Mouse (Mus musculus) forebrain, embryonic 13.5 days (tissue): ENCODE results near the gene 1700001C02Rik. TPM values are rescaled to one million over a fixed set of nuclear protein-coding genes. Genes with fewer than 3 reads are reported as not detected.
A peak's percentile ranks its signal among the peaks of the same experiment; 100 is the strongest.

Experiments used
- ATAC-seq: fragments of 200-750 bp; cut with Nextera tagmentation; 2 replicates; pipeline ENCODE4 v1.8.0; 2017
- H3K27ac ChIP-seq: fragments of 300-500 bp; sonication (generic); 2 replicates; pipeline ENCODE4 v1.5.1; 2015; ENCODE audit warnings: inconsistent platforms, mild to moderate bottlenecking, moderate library complexity
- H3K27me3 ChIP-seq: fragments of 300-500 bp; sonication (generic); 2 replicates; pipeline ENCODE4 v1.6.1; 2015; ENCODE audit warnings: mild to moderate bottlenecking, inconsistent platforms
- H3K36me3 ChIP-seq: fragments of 300-500 bp; sonication (generic); 2 replicates; pipeline ENCODE4 v1.6.1; 2015; ENCODE audit warnings: mild to moderate bottlenecking, inconsistent platforms; ENCODE audit not compliant: poor library complexity, severe bottlenecking
- H3K4me1 ChIP-seq: fragments of 300-500 bp; sonication (generic); 2 replicates; pipeline ENCODE4 v1.6.1; 2015; ENCODE audit warnings: inconsistent platforms
- H3K4me2 ChIP-seq: fragments of 300-500 bp; sonication (generic); 2 replicates; pipeline ENCODE4 v1.6.1; 2015; ENCODE audit warnings: inconsistent platforms, mild to moderate bottlenecking, moderate library complexity
- H3K4me3 ChIP-seq: fragments of 300-500 bp; sonication (generic); 2 replicates; pipeline ENCODE4 v1.5.1; 2015; ENCODE audit warnings: mild to moderate bottlenecking, inconsistent platforms
- H3K9ac ChIP-seq: fragments of 300-500 bp; sonication (generic); 2 replicates; pipeline ENCODE4 v1.6.1; 2015; ENCODE audit warnings: mild to moderate bottlenecking, inconsistent platforms
- H3K9me3 ChIP-seq: fragments of 300-500 bp; sonication (generic); replicated peaks from 2 replicates; pipeline ENCODE4 v1.6.1; 2016; ENCODE audit warnings: inconsistent platforms
- WGBS: fragments of 180-500 bp; shearing (Covaris S2); methylation state at CpG from one replicate; pipeline ENCODE4 v1.1.7; 2015; 5-methylcytosine and 5-hydroxymethylcytosine counted together
- polyA plus RNA-seq: library from polyadenylated mRNA; unstranded; fragments of >200 nt; fragmentation: Nextera tagmentation; extraction: Ambion mirVana; gene quantifications from 2 replicates; pipeline ENCODE4 v1.2.1, GENCODE M21; 2015

1700001C02Rik gene
- polyA plus RNA-seq, 1 experiment from 2014 or later, result 0.23 TPM

- H3K9ac ChIP-seq, result no peak overlapping the region
- no peak for ATAC-seq
- no peaks in the 10 kb centered on the region for H3K27me3 ChIP-seq
- H3K4me3 ChIP-seq, result no peak overlapping the region
- whole genome bisulfite sequencing, result 92% methylated on average over 8 of the region's 8 CpGs
- no peaks in the 10 kb centered on the region for H3K36me3 ChIP-seq
- no peak overlapping the region for H3K4me2 ChIP-seq
- H3K9me3 ChIP-seq, result no peaks in the 10 kb centered on the region
- no peaks in the 10 kb centered on the region for H3K4me1 ChIP-seq
- H3K27ac ChIP-seq, result no peak overlapping the region
Observed at GRCm38 (mm10) chr5:30496821-30497220, 31.0 kb downstream of the 1700001C02Rik start.

GRCm38 (mm10) chr5:30497299-30497698 is 31.5 kb downstream of the 1700001C02Rik start:
- Histone ChIP-seq H3K9ac (no peak overlapping the region), H3K27me3 (no peaks in the 10 kb centered on the region), H3K36me3 (no peaks in the 10 kb centered on the region), H3K27ac (no peak overlapping the region), H3K9me3 (no peaks in the 10 kb centered on the region), H3K4me1 (no peaks in the 10 kb centered on the region), H3K4me3 (no peak overlapping the region), H3K4me2 (no peak overlapping the region)
- ATAC-seq, result no peak
- 83% methylated on average over 7 of the region's 7 CpGs for WGBS

DNA sequence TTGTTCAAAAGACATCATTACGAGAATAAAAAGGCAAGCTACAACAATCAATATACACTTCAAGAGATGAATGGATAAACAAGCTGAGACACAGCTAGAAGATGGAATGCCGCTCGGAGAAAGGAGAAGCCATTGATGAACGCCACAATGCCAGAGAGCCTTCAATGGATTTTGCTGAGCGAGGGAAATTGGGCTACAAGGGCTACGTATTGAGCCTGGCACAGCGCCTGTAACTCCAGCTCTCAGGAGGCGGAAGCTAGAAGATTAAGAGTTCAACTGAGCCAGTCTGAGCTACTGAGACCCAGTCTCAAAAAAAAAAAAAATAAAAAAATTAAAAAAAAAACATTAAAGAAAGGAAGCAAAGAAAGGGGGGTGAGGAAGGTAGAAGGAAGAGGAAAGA is 47.3 kb downstream of the 1700001C02Rik start:
- H3K4me2 ChIP-seq, result no peak overlapping the region
- H3K9me3 ChIP-seq, result no peaks in the 10 kb centered on the region
- H3K4me3 ChIP-seq, result no peak overlapping the region
- no peaks in the 10 kb centered on the region for H3K36me3 ChIP-seq
- H3K9ac ChIP-seq, result no peak overlapping the region
- H3K27ac ChIP-seq, result no peak overlapping the region; the same call in 1 of the 2 replicates
- 58% methylated on average over 8 of the region's 8 CpGs for WGBS
- no peaks in the 10 kb centered on the region for H3K27me3 ChIP-seq
- no peak for ATAC-seq
- H3K4me1 ChIP-seq, result no peaks in the 10 kb centered on the region

GRCm38 (mm10) chr5:30516376-30516775 is 50.5 kb downstream of the 1700001C02Rik start:
- Histone ChIP-seq H3K4me3 (no peak overlapping the region), H3K36me3 (no peaks in the 10 kb centered on the region), H3K9me3 (no peaks in the 10 kb centered on the region), H3K4me1 (0 out of 2 replicates have a peak, but pooled peaks cover 2% of the 10 kb centered on the region), H3K4me2 (no peak overlapping the region), H3K9ac (no peak overlapping the region), H3K27me3 (no peaks in the 10 kb centered on the region; the same call in 1 of the 2 replicates), H3K27ac (no peak overlapping the region)
- 62% methylated on average over 7 of the region's 7 CpGs for WGBS
- ATAC-seq, result no peak

DNA sequence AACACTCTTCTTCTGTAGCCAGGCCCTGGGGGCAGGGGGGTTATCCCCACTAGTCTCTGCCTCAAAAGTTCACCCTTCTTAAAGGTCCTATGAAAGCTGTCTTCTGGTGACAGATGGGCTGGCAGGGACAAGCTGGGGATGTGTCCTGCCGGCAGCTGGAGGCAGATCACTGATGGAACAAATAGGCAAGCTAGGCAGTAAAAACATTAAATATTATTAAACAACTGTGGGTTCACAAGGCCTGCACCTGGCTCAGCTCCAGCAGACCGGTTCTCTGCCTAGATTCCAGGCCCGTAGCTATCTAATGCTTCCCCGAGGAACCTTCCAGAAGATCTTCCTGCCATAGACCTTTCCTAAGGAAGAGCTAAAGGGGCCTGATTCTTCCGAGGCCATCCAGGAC is 52.3 kb downstream of the 1700001C02Rik start:
- ATAC-seq, result no peak
- Histone ChIP-seq H3K9ac (no peak overlapping the region), H3K4me2 (no peak overlapping the region), H3K4me3 (no peak overlapping the region), H3K9me3 (no peaks in the 10 kb centered on the region), H3K27me3 (no peaks in the 10 kb centered on the region; the same call in 1 of the 2 replicates), H3K4me1 (peaks cover 16% of the 10 kb centered on the region), H3K27ac (no peak overlapping the region), H3K36me3 (no peaks in the 10 kb centered on the region)
- WGBS, result 88% methylated on average over 5 of the region's 5 CpGs

GRCm38 (mm10) chr5:30518547-30518946 is 52.7 kb downstream of the 1700001C02Rik start:
- WGBS, result 76% methylated on average over 6 of the region's 6 CpGs

GRCm38 (mm10) chr5:30519494-30519893 is 53.6 kb downstream of the 1700001C02Rik start:
- no peak for ATAC-seq
- Histone ChIP-seq H3K4me2 (no peak overlapping the region), H3K9me3 (no peaks in the 10 kb centered on the region), H3K27ac (no peak overlapping the region), H3K27me3 (no peaks in the 10 kb centered on the region; the same call in 1 of the 2 replicates), H3K4me3 (no peak overlapping the region), H3K36me3 (no peaks in the 10 kb centered on the region), H3K4me1 (peaks cover 16% of the 10 kb centered on the region), H3K9ac (no peak overlapping the region)
- WGBS, result 45% methylated on average over 7 of the region's 7 CpGs

More at GRCm38 (mm10) chr5:30518547-30518946, 52.7 kb downstream of the 1700001C02Rik start:
- ATAC-seq, result no peak
- Histone ChIP-seq H3K36me3 (no peaks in the 10 kb centered on the region), H3K4me2 (no peak overlapping the region), H3K4me1 (peaks cover 16% of the 10 kb centered on the region), H3K9ac (no peak overlapping the region), H3K27ac (no peak overlapping the region), H3K27me3 (no peaks in the 10 kb centered on the region; the same call in 1 of the 2 replicates), H3K4me3 (no peak overlapping the region), H3K9me3 (no peaks in the 10 kb centered on the region)

DNA sequence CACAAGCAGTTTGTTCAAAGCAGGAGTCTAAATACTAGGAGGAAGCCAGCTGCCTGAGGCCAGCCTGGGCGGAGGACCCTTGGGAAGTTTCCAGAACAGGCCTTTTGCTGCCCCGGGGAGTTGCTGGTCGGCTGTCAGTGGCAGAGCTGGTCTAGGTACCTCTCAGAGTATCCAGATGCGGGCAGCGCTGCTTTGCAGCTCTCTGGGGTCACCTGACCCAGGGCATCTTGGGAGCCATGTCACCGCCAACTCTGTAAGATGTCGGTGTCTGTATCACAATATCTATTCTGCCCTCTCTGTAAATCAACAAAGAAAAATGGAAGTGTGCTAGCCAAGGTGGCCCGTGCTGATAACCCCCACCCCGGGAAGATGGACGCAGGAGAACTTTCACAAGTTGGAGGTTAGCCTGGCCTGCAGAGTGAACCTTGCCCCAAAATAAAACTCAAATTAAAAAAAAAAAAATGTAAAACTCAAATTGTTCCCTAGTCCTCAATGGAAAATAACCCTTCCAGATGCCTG is 54.4 kb downstream of the 1700001C02Rik start:
- WGBS, result 88% methylated on average over 10 of the region's 10 CpGs

DNA sequence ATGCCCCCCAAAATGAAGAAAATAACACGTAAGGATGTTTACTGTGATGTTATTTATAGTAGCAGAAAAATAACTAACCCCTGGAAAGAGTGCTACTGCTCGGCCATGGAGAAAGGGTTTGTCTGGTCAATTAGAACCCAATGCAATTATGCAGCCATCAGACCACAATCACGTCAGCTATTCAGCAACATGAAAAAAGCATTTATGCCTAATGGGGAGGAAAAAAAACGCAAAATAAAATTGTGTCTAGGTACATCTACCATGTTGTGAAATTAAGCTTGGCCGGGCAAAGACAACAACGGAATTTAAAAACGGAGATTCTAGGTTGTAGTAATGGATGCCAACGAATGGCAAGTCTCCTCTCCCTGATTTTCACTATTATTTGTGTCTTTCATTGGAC is 56.6 kb downstream of the 1700001C02Rik start:
- no peaks in the 10 kb centered on the region for H3K9me3 ChIP-seq
- H3K9ac ChIP-seq, result no peak overlapping the region
- no peak overlapping the region for H3K4me2 ChIP-seq
- ATAC-seq, result no peak
- WGBS, result 48% methylated on average over 8 of the region's 8 CpGs
- H3K4me1 ChIP-seq, result peaks cover 34% of the 10 kb centered on the region
- H3K4me3 ChIP-seq, result no peak overlapping the region
- no peak overlapping the region for H3K27ac ChIP-seq
- no peaks in the 10 kb centered on the region for H3K36me3 ChIP-seq
- no peaks in the 10 kb centered on the region; the same call in 1 of the 2 replicates for H3K27me3 ChIP-seq

More for the DNA sequence above, 54.4 kb downstream of the 1700001C02Rik start:
- H3K27me3 ChIP-seq, result no peaks in the 10 kb centered on the region; the same call in 1 of the 2 replicates
- H3K4me2 ChIP-seq, result no peak overlapping the region
- H3K36me3 ChIP-seq, result no peaks in the 10 kb centered on the region
- no peaks in the 10 kb centered on the region for H3K9me3 ChIP-seq
- H3K27ac ChIP-seq, result no peak overlapping the region
- H3K4me3 ChIP-seq, result no peak overlapping the region
- no peak overlapping the region for H3K9ac ChIP-seq
- H3K4me1 ChIP-seq, result peaks cover 17% of the 10 kb centered on the region
- ATAC-seq, result no peak

GRCm38 (mm10) chr5:30523131-30523530 is 57.3 kb downstream of the 1700001C02Rik start:
- Histone ChIP-seq H3K4me3 (no peak overlapping the region), H3K36me3 (no peaks in the 10 kb centered on the region), H3K27ac (no peak overlapping the region), H3K27me3 (no peaks in the 10 kb centered on the region; the same call in 1 of the 2 replicates), H3K9ac (no peak overlapping the region), H3K4me1 (peaks cover 34% of the 10 kb centered on the region), H3K4me2 (no peak overlapping the region), H3K9me3 (no peaks in the 10 kb centered on the region)
- WGBS, result 89% methylated on average over 3 of the region's 3 CpGs
- no peak for ATAC-seq

DNA sequence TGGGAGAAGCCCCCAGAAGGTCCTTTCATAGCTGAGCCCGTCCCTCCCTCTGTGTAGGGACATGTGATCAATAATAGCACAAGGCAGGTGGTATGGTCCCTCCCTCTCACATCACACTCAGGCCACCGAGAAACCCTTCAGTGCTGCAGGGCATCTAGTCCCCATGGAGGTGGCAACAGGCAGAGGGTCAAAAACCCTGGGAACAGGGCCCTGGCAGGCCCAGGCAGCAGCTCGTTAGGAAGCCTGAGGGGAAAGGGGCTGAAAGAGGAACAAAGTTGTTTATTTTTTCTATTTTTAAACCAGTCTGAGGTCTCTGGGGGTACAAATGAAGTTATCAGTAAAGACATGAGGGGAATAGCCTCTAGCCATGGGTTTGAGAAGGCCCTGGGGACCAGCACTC is 58.4 kb downstream of the 1700001C02Rik start:
- Histone ChIP-seq H3K4me3 (no peak overlapping the region), H3K27ac (no peak overlapping the region), H3K4me2 (no peak overlapping the region), H3K36me3 (no peaks in the 10 kb centered on the region), H3K4me1 (peaks cover 43% of the 10 kb centered on the region), H3K9me3 (no peaks in the 10 kb centered on the region), H3K27me3 (no peaks in the 10 kb centered on the region), H3K9ac (no peak overlapping the region)
- 40% methylated on average over 3 of the region's 3 CpGs for WGBS
- no peak for ATAC-seq

DNA sequence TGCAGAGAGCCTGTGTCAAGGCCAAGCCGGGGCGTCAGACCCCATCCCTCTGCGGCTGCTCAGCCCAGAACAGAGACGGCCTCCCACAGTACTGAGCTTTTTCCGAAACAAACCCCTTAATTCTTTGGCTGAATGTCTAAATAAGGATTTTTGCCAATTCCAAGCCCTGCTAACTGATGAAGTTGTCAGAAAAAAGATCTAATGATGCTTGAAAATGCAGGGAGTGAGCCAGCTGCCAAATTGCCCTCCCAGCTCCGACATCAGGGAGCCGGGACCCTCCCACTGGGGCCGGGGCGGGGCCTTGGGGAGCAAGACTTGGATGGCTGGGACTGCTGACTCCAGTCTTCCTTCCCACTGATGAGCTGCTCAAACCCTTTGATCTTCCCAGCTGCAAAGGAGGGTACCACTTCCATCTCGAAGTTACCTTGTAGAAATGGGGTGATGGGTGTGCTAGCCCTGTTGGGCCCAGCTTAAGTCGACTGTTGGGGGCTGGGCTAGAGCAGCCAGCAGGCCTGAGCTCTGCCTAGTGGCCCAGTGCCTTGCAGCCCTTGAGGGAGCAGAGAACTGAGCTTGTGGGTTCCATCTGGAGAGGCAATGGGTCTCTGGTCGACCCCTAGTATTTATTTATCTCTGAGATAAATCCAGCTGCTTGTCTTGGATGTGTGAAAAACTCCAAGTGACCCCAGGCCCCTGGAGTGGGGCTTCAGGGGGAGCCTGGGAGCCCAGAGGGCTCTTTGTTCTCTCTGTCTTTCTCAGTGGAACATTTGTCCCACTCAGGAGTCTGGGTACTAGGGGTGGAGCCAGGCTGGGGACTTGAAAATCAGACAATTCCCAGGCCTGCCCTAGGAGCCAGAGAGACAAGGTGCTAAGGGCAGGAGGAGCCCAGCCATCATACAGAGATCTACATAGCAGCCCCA is 60.3 kb downstream of the 1700001C02Rik start:
- no peak overlapping the region; the same call in 1 of the 2 replicates for H3K27ac ChIP-seq
- peak; percentile 90 for ATAC-seq
- 15% methylated on average over 12 of the region's 12 CpGs for WGBS

More for the DNA sequence above, 60.3 kb downstream of the 1700001C02Rik start:
- Histone ChIP-seq H3K4me2 (no peak overlapping the region), H3K9ac (0 out of 2 replicates have a peak overlapping the region, but pooled peaks have one; percentile 34), H3K36me3 (no peaks in the 10 kb centered on the region), H3K4me1 (peaks cover 44% of the 10 kb centered on the region), H3K4me3 (no peak overlapping the region), H3K9me3 (no peaks in the 10 kb centered on the region), H3K27me3 (peaks cover 3% of the 10 kb centered on the region; the same call in 1 of the 2 replicates)
